Mouse (Mus musculus): ENCODE measurements at regions not wholly inside any gene's neighbourhood (a gene's known extent, or its start where the extent isn't known, plus 50 kb on each side); places are given as distances from the start of the nearest gene placed in this dataset.

- TF ChIP-seq CTCF (IDR thresholded peaks at IDR 0.05; ENCODE audit: borderline replicate concordance, control insufficient read depth, extremely low read depth, insufficient read depth, low read length, poor library complexity), result no peak
- no peak for TF ChIP-seq POLR2A (IDR thresholded peaks at IDR 0.05; ENCODE audit: control insufficient read depth, extremely low read depth, insufficient read depth, low read length, poor library complexity)
These were observed 190.0 kb upstream of the Tacstd2 start for GRCm38 (mm10) chr6:67725611-67726010.
